Mouse (Mus musculus) layer of hippocampus, adult 8-10 months (tissue): Measurements from ENCODE around the gene Pomp. TPM values are rescaled to one million over a fixed set of nuclear protein-coding genes. Genes with fewer than 3 reads are reported as not detected.
"Not testable (repeated sequence)": the region's sequence is repeated elsewhere in the genome, so short reads cannot be mapped to it uniquely, and the experiment has no call there.

ENCODE experiments used
- DNase-seq, 2 experiments: peaks; one replicate each; pipeline ENCODE4 v3.0.0; 2022; ENCODE audit warnings: low spot score in 2 of 2
- total RNA-seq, 4 experiments: library from RNA; stranded (reverse); gene quantifications; 2 replicates each; pipeline ENCODE4 v1.2.4; 2022

Pomp gene
- total RNA-seq, 4 experiments from 2014 or later: 124 to 149 (median 128) TPM

GRCm38 (mm10) chr5:147850194-147850593, 10.1 kb upstream of the Pomp start:
- DNase-seq: no peak

- no peak for DNase-seq
Measured at GRCm38 (mm10) chr5:147860076-147860448, 199 bp upstream of the Pomp start.

- no peak for DNase-seq
Measured at GRCm38 (mm10) chr5:147868674-147869073, 8.4 kb downstream of the Pomp start.

- no peak for DNase-seq
Measured at GRCm38 (mm10) chr5:147869568-147869967, 9.3 kb downstream of the Pomp start.

GRCm38 (mm10) chr5:147870296-147870695, 10.0 kb downstream of the Pomp start:
- no peak for DNase-seq

GRCm38 (mm10) chr5:147871091-147871820, 11.0 kb downstream of the Pomp start:
- DNase-seq: no peak

GRCm38 (mm10) chr5:147874491-147875065, 14.3 kb downstream of the Pomp start:
- DNase-seq: no peak

GRCm38 (mm10) chr5:147875210-147875609, 14.9 kb downstream of the Pomp start:
- DNase-seq: no peak

- DNase-seq: no peak
Measured at GRCm38 (mm10) chr5:147877520-147877919, 17.3 kb downstream of the Pomp start.

GRCm38 (mm10) chr5:147879971-147880682, 19.9 kb downstream of the Pomp start:
- DNase-seq: no peak

GRCm38 (mm10) chr5:147883581-147883980, 23.3 kb downstream of the Pomp start:
- DNase-seq: no peak

- no peak for DNase-seq
Measured at GRCm38 (mm10) chr5:147888313-147889297, 28.3 kb downstream of the Pomp start.

- no peak for DNase-seq
Measured at GRCm38 (mm10) chr5:147892735-147893134, 32.5 kb downstream of the Pomp start.

- no peak for DNase-seq
Measured at GRCm38 (mm10) chr5:147893143-147893542, 32.9 kb downstream of the Pomp start.

- no peak for DNase-seq
Measured at GRCm38 (mm10) chr5:147893766-147894454, 33.6 kb downstream of the Pomp start.

GRCm38 (mm10) chr5:147894455-147895076, 34.3 kb downstream of the Pomp start, which contains the start of gene Slc46a3:
Gene Slc46a3, minus strand, starts transcription at chr5:147894815.
- DNase-seq: peak; percentile 90 to 96

- no peak for DNase-seq
Measured at GRCm38 (mm10) chr5:147895436-147896198, 35.4 kb downstream of the Pomp start.

- DNase-seq: not testable (repeated sequence)
Measured at GRCm38 (mm10) chr5:147896501-147896900, 36.2 kb downstream of the Pomp start.

- DNase-seq: no peak
Measured at GRCm38 (mm10) chr5:147898254-147898653, 38.0 kb downstream of the Pomp start.
